Mouse (Mus musculus) neural tube, embryonic 12.5 days (tissue): ENCODE measurements around the gene Ccdc180. TPM values are rescaled to one million over a fixed set of nuclear protein-coding genes. Genes with fewer than 3 reads are reported as not detected.
A peak's percentile ranks its signal among the peaks of the same experiment; 100 is the strongest.

Source experiments
- ATAC-seq: fragments of 200-750 bp; cut with Nextera tagmentation; 2 replicates; pipeline ENCODE4 v1.8.0; 2017; ENCODE audit warnings: low read depth, mild to moderate bottlenecking, moderate TSS enrichment, moderate library complexity; ENCODE audit not compliant: low FRiP score
- H3K27ac ChIP-seq: fragments of 300-500 bp; sonication (generic); 2 replicates; pipeline ENCODE4 v1.5.1; 2016
- H3K27me3 ChIP-seq: fragments of 300-500 bp; sonication (generic); replicated peaks from 2 replicates; pipeline ENCODE4 v1.6.1; 2016; ENCODE audit warnings: mild to moderate bottlenecking
- H3K36me3 ChIP-seq: fragments of 300-500 bp; sonication (generic); 2 replicates; pipeline ENCODE4 v1.6.1; 2016; ENCODE audit warnings: mild to moderate bottlenecking
- H3K4me1 ChIP-seq: fragments of 300-500 bp; sonication (generic); 2 replicates; pipeline ENCODE4 v1.6.1; 2016
- H3K4me2 ChIP-seq: fragments of 300-500 bp; sonication (generic); replicated peaks from 2 replicates; pipeline ENCODE4 v1.6.1; 2016; ENCODE audit warnings: mild to moderate bottlenecking
- H3K4me3 ChIP-seq: fragments of 300-500 bp; sonication (generic); 2 replicates; pipeline ENCODE4 v1.5.1; 2016
- H3K9ac ChIP-seq: fragments of 300-500 bp; sonication (generic); 2 replicates; pipeline ENCODE4 v1.6.1; 2016; ENCODE audit warnings: mild to moderate bottlenecking
- H3K9me3 ChIP-seq: fragments of 300-500 bp; sonication (generic); 2 replicates; pipeline ENCODE4 v1.6.1; 2016; ENCODE audit warnings: mild to moderate bottlenecking
- WGBS: fragments of 180-500 bp; shearing (Covaris S2); methylation state at CpG from one replicate; pipeline ENCODE4 v1.1.7; 2016; 5-methylcytosine and 5-hydroxymethylcytosine counted together
- polyA plus RNA-seq: library from polyadenylated mRNA; unstranded; fragments of >200 nt; fragmentation: Nextera tagmentation; extraction: Ambion mirVana; gene quantifications from 2 replicates; pipeline ENCODE4 v1.2.1, GENCODE M21; 2016

Gene Ccdc180
- polyA plus RNA-seq, 1 experiment from 2014 or later, result not detected

- Histone ChIP-seq H3K27me3 (no peaks in the 10 kb centered on the region), H3K36me3 (no peaks in the 10 kb centered on the region), H3K27ac (no peak overlapping the region), H3K4me2 (peak overlapping the region; percentile 25; the same call in 1 of the 2 replicates), H3K4me3 (no peak overlapping the region), H3K9ac (no peak overlapping the region), H3K9me3 (no peaks in the 10 kb centered on the region), H3K4me1 (peaks cover 6% of the 10 kb centered on the region; the same call in 1 of the 2 replicates)
- no peak for ATAC-seq
- 28% methylated on average over 24 of the region's 24 CpGs for WGBS
Measured at GRCm38 (mm10) chr4:45869021-45869815, 20.9 kb upstream of the Ccdc180 start.

- no peaks in the 10 kb centered on the region for H3K27me3 ChIP-seq
- H3K4me1 ChIP-seq, result peaks cover 6% of the 10 kb centered on the region; the same call in 1 of the 2 replicates
- H3K9ac ChIP-seq, result no peak overlapping the region
- ATAC-seq, result no peak
- 80% methylated on average over 2 of the region's 2 CpGs for whole genome bisulfite sequencing
- H3K36me3 ChIP-seq, result peaks cover 4% of the 10 kb centered on the region
- no peak overlapping the region for H3K4me3 ChIP-seq
- no peak overlapping the region for H3K27ac ChIP-seq
- no peak overlapping the region for H3K4me2 ChIP-seq
- peaks cover 5% of the 10 kb centered on the region; the same call in 1 of the 2 replicates for H3K9me3 ChIP-seq
Measured at GRCm38 (mm10) chr4:45872147-45872546, 18.0 kb upstream of the Ccdc180 start.

GRCm38 (mm10) chr4:45878929-45879328, 11.2 kb upstream of the Ccdc180 start:
- no peaks in the 10 kb centered on the region for H3K4me1 ChIP-seq
- no peak for ATAC-seq
- 52% methylated on average over 5 of the region's 5 CpGs for WGBS
- H3K27me3 ChIP-seq, result no peaks in the 10 kb centered on the region
- H3K4me3 ChIP-seq, result no peak overlapping the region
- no peak overlapping the region for H3K27ac ChIP-seq
- no peak overlapping the region for H3K4me2 ChIP-seq
- peaks cover 5% of the 10 kb centered on the region; the same call in 1 of the 2 replicates for H3K9me3 ChIP-seq
- H3K9ac ChIP-seq, result no peak overlapping the region
- H3K36me3 ChIP-seq, result peaks cover 4% of the 10 kb centered on the region

- no peaks in the 10 kb centered on the region for H3K27me3 ChIP-seq
- no peak for ATAC-seq
Measured at GRCm38 (mm10) chr4:45882521-45882920, 7.6 kb upstream of the Ccdc180 start.

GRCm38 (mm10) chr4:45883250-45883649, 6.9 kb upstream of the Ccdc180 start:
- no peak overlapping the region for H3K4me3 ChIP-seq
- no peaks in the 10 kb centered on the region for H3K4me1 ChIP-seq
- no peaks in the 10 kb centered on the region for H3K9me3 ChIP-seq
- H3K4me2 ChIP-seq, result no peak overlapping the region
- no peaks in the 10 kb centered on the region for H3K27me3 ChIP-seq
- WGBS, result 95% methylated on average over 16 of the region's 16 CpGs
- no peaks in the 10 kb centered on the region for H3K36me3 ChIP-seq
- no peak overlapping the region for H3K9ac ChIP-seq
- ATAC-seq, result no peak
- no peak overlapping the region for H3K27ac ChIP-seq

More at GRCm38 (mm10) chr4:45882521-45882920, 7.6 kb upstream of the Ccdc180 start:
- Histone ChIP-seq H3K4me3 (no peak overlapping the region), H3K9ac (no peak overlapping the region), H3K27ac (no peak overlapping the region), H3K36me3 (no peaks in the 10 kb centered on the region), H3K4me1 (no peaks in the 10 kb centered on the region), H3K4me2 (no peak overlapping the region), H3K9me3 (no peaks in the 10 kb centered on the region)
- WGBS, result 85% methylated on average over 9 of the region's 9 CpGs

- Histone ChIP-seq H3K4me3 (no peak overlapping the region), H3K27ac (no peak overlapping the region), H3K9ac (no peak overlapping the region), H3K36me3 (no peaks in the 10 kb centered on the region), H3K9me3 (no peaks in the 10 kb centered on the region), H3K4me2 (no peak overlapping the region), H3K4me1 (peaks cover 7% of the 10 kb centered on the region), H3K27me3 (no peaks in the 10 kb centered on the region)
- ATAC-seq, result no peak
- WGBS, result 60% methylated on average over 6 of the region's 6 CpGs
Measured at GRCm38 (mm10) chr4:45889487-45889886, 616 bp upstream of the Ccdc180 start.

GRCm38 (mm10) chr4:45896425-45897081, 6.5 kb downstream of the Ccdc180 start:
- 17% methylated on average over 16 of the region's 16 CpGs for WGBS
- no peak overlapping the region for H3K4me3 ChIP-seq
- no peaks in the 10 kb centered on the region for H3K4me1 ChIP-seq
- no peaks in the 10 kb centered on the region for H3K9me3 ChIP-seq
- H3K36me3 ChIP-seq, result no peaks in the 10 kb centered on the region
- no peak overlapping the region for H3K4me2 ChIP-seq
- no peaks in the 10 kb centered on the region; the same call in 1 of the 2 replicates for H3K27me3 ChIP-seq
- no peak overlapping the region for H3K27ac ChIP-seq
- no peak for ATAC-seq
- no peak overlapping the region for H3K9ac ChIP-seq

GRCm38 (mm10) chr4:45898413-45898812, 8.3 kb downstream of the Ccdc180 start:
- 71% methylated on average over 5 of the region's 5 CpGs for WGBS
- H3K4me3 ChIP-seq, result no peak overlapping the region
- H3K9ac ChIP-seq, result no peak overlapping the region
- H3K4me2 ChIP-seq, result no peak overlapping the region
- H3K9me3 ChIP-seq, result no peaks in the 10 kb centered on the region
- H3K36me3 ChIP-seq, result no peaks in the 10 kb centered on the region
- no peaks in the 10 kb centered on the region for H3K4me1 ChIP-seq
- no peak for ATAC-seq
- no peaks in the 10 kb centered on the region; the same call in 1 of the 2 replicates for H3K27me3 ChIP-seq
- no peak overlapping the region for H3K27ac ChIP-seq

GRCm38 (mm10) chr4:45909256-45909655, 19.2 kb downstream of the Ccdc180 start:
- H3K4me1 ChIP-seq, result no peaks in the 10 kb centered on the region
- no peak overlapping the region for H3K27ac ChIP-seq
- H3K36me3 ChIP-seq, result no peaks in the 10 kb centered on the region
- H3K4me2 ChIP-seq, result no peak overlapping the region
- no peaks in the 10 kb centered on the region for H3K9me3 ChIP-seq
- H3K27me3 ChIP-seq, result no peaks in the 10 kb centered on the region
- H3K9ac ChIP-seq, result no peak overlapping the region
- ATAC-seq, result no peak
- 91% methylated on average over 13 of the region's 13 CpGs for WGBS
- H3K4me3 ChIP-seq, result no peak overlapping the region

GRCm38 (mm10) chr4:45909924-45910323, 19.8 kb downstream of the Ccdc180 start:
- ATAC-seq, result no peak
- H3K9me3 ChIP-seq, result no peaks in the 10 kb centered on the region
- H3K4me2 ChIP-seq, result no peak overlapping the region
- H3K9ac ChIP-seq, result no peak overlapping the region
- no peak overlapping the region for H3K27ac ChIP-seq
- no peaks in the 10 kb centered on the region for H3K4me1 ChIP-seq
- H3K36me3 ChIP-seq, result no peaks in the 10 kb centered on the region
- WGBS, result 83% methylated on average over 4 of the region's 4 CpGs
- H3K4me3 ChIP-seq, result no peak overlapping the region
- no peaks in the 10 kb centered on the region for H3K27me3 ChIP-seq

- H3K4me1 ChIP-seq, result no peaks in the 10 kb centered on the region
- no peaks in the 10 kb centered on the region for H3K36me3 ChIP-seq
- H3K9me3 ChIP-seq, result 0 out of 2 replicates have a peak, but pooled peaks cover 3% of the 10 kb centered on the region
- H3K4me2 ChIP-seq, result no peak overlapping the region
- H3K4me3 ChIP-seq, result no peak overlapping the region
- no peak for ATAC-seq
- WGBS, result 80% methylated on average over 5 of the region's 5 CpGs
- H3K27ac ChIP-seq, result no peak overlapping the region
- no peak overlapping the region for H3K9ac ChIP-seq
- no peaks in the 10 kb centered on the region for H3K27me3 ChIP-seq
Measured at GRCm38 (mm10) chr4:45911256-45911655, 21.2 kb downstream of the Ccdc180 start.

- no peak overlapping the region for H3K9ac ChIP-seq
- no peak overlapping the region for H3K4me3 ChIP-seq
- H3K27me3 ChIP-seq, result no peaks in the 10 kb centered on the region
- no peak for ATAC-seq
- H3K9me3 ChIP-seq, result 0 out of 2 replicates have a peak, but pooled peaks cover 3% of the 10 kb centered on the region
- no peak overlapping the region for H3K27ac ChIP-seq
- H3K4me2 ChIP-seq, result no peak overlapping the region
- H3K4me1 ChIP-seq, result no peaks in the 10 kb centered on the region
- H3K36me3 ChIP-seq, result no peaks in the 10 kb centered on the region
- 89% methylated on average over 4 of the region's 4 CpGs for whole genome bisulfite sequencing
Measured at GRCm38 (mm10) chr4:45911876-45912275, 21.8 kb downstream of the Ccdc180 start.
